Mouse (Mus musculus): ENCODE measurements around the gene Ppp4r1. TPM values are rescaled to one million over a fixed set of nuclear protein-coding genes. Genes with fewer than 3 reads are reported as not detected.

Ppp4r1 gene
- total and polyA plus RNA-seq, 3 experiments = 12.9 to 17.1 (median 13.6) TPM

- in situ Hi-C loops (cut with MboI; ENCODE audit: low pct_ligation_motif_present, low pct_unique_long_range_greater_than_20kb, low sequenced_read_pairs) (no loop called here), dilution Hi-C loops (cut with MboI; ENCODE audit: extremely low pct_ligation_motif_present, extremely low pct_unique_long_range_greater_than_20kb, low sequenced_read_pairs) (no loop called here)
- TF ChIP-seq USF2 (conservative IDR thresholded peaks at IDR 0.05; ENCODE audit: low read depth, low read length) = no peak
- TF ChIP-seq JUND (conservative IDR thresholded peaks at IDR 0.05; ENCODE audit: low read depth, low read length) = no peak
- no peak for TF ChIP-seq HCFC1 (IDR thresholded peaks at IDR 0.05; ENCODE audit: low read depth, low read length)
- TF ChIP-seq JUN (IDR thresholded peaks at IDR 0.05; ENCODE audit: insufficient read depth, low read depth, low read length) = no peak
- TF ChIP-seq ZKSCAN1 (IDR thresholded peaks at IDR 0.05; ENCODE audit: borderline replicate concordance, low read depth, low read length) = no peak
- no peak for TF ChIP-seq NRF1 (IDR thresholded peaks at IDR 0.05; ENCODE audit: low read depth, low read length)
- no peak for TF ChIP-seq TCF12 (IDR thresholded peaks at IDR 0.05; ENCODE audit: low read depth, low read length)
- TF ChIP-seq SIN3A (IDR thresholded peaks at IDR 0.05; ENCODE audit: low read length) = no peak
- TF ChIP-seq SMC3 (IDR thresholded peaks at IDR 0.05; ENCODE audit: low read depth, low read length) = no peak
- TF ChIP-seq NELFE (IDR thresholded peaks at IDR 0.05; ENCODE audit: low read depth, low read length) = no peak
- Histone ChIP-seq H3K27me3 (replicated peaks) (no peaks in the 10 kb centered on the region), H3K4me1 (ENCODE audit: control insufficient read depth in 1 of 2, insufficient read depth in 2 of 2) (peaks cover 5 to 56% of the 10 kb centered on the region in 2 experiments), H3K36me3 (replicated peaks in 1 of 2; ENCODE audit: control insufficient read depth in 1 of 2, insufficient read depth in 1 of 2, low read length in 1 of 2) (peaks cover 6 to 35% of the 10 kb centered on the region in 2 experiments), H3K9ac (ENCODE audit: insufficient read depth, low read depth) (no peak overlapping the region), H3K79me2 (replicated peaks; ENCODE audit: control insufficient read depth, extremely low read depth, insufficient read depth, poor library complexity, severe bottlenecking) (peaks cover 27% of the 10 kb centered on the region), H3K9me3 (replicated peaks; ENCODE audit: low read length) (no peaks in the 10 kb centered on the region), H3K4me2 (ENCODE audit: insufficient read depth, low read depth, poor library complexity, severe bottlenecking) (no peak overlapping the region), H3K4me3 (replicated peaks in 1 of 3; ENCODE audit: low read depth in 2 of 3, low read length in 2 of 3, poor library complexity in 1 of 3) (no peak overlapping the region), H3K27ac (ENCODE audit: insufficient read depth, low read depth) (no peak overlapping the region)
- DNase-seq (ENCODE audit: extremely low read depth) = no peak
Measured at GRCm38 (mm10) chr17:65799353-65799752, 17.0 kb downstream of the Ppp4r1 start.

GRCm38 (mm10) chr17:65800451-65800850 is 18.1 kb downstream of the Ppp4r1 start:
- peaks cover 20% of the 10 kb centered on the region for H3K79me2 ChIP-seq (replicated peaks; ENCODE audit: control insufficient read depth, extremely low read depth, insufficient read depth, poor library complexity, severe bottlenecking)
- in situ Hi-C loops (cut with MboI; ENCODE audit: low pct_ligation_motif_present, low pct_unique_long_range_greater_than_20kb, low sequenced_read_pairs) = no loop called here
- DNase-seq (ENCODE audit: extremely low read depth) = no peak
- H3K36me3 ChIP-seq (replicated peaks in 1 of 2; ENCODE audit: control insufficient read depth in 1 of 2, insufficient read depth in 1 of 2, low read length in 1 of 2) = peaks cover 9 to 28% of the 10 kb centered on the region in 2 experiments
- no peaks in the 10 kb centered on the region for H3K9me3 ChIP-seq (replicated peaks; ENCODE audit: low read length)
- H3K4me3 ChIP-seq (replicated peaks in 1 of 3; ENCODE audit: low read depth in 2 of 3, low read length in 2 of 3, poor library complexity in 1 of 3) = no peak overlapping the region
- no peak overlapping the region for H3K4me2 ChIP-seq (ENCODE audit: insufficient read depth, low read depth, poor library complexity, severe bottlenecking)
- dilution Hi-C loops (cut with MboI; ENCODE audit: extremely low pct_ligation_motif_present, extremely low pct_unique_long_range_greater_than_20kb, low sequenced_read_pairs) = no loop called here
- no peak overlapping the region for H3K9ac ChIP-seq (ENCODE audit: insufficient read depth, low read depth)
- no peak overlapping the region for H3K27ac ChIP-seq (ENCODE audit: insufficient read depth, low read depth)
- H3K27me3 ChIP-seq (replicated peaks) = no peaks in the 10 kb centered on the region
- TF ChIP-seq E2F4 (IDR thresholded peaks at IDR 0.05; ENCODE audit: insufficient replicate concordance, low read depth, low read length) (no peak), POLR2A (IDR thresholded peaks at IDR 0.05; ENCODE audit: low read depth, low read length) (no peak), CTCF (conservative IDR thresholded peaks at IDR 0.05 in 1 of 2, IDR thresholded peaks at IDR 0.05 in 1 of 2; ENCODE audit: low read depth in 2 of 2, low read length in 2 of 2) (no peak), PAX5 (IDR thresholded peaks at IDR 0.05; ENCODE audit: low read length) (no peak)
- peaks cover 3 to 48% of the 10 kb centered on the region in 2 experiments; a peak in 3 of 4 replicates for H3K4me1 ChIP-seq (ENCODE audit: control insufficient read depth in 1 of 2, insufficient read depth in 2 of 2)

GRCm38 (mm10) chr17:65802026-65802425 is 19.7 kb downstream of the Ppp4r1 start:
- Histone ChIP-seq H3K36me3 (replicated peaks in 1 of 2; ENCODE audit: control insufficient read depth in 1 of 2, insufficient read depth in 1 of 2, low read length in 1 of 2) (peaks cover 9 to 37% of the 10 kb centered on the region in 2 experiments), H3K4me3 (replicated peaks in 1 of 3; ENCODE audit: low read depth in 2 of 3, low read length in 2 of 3, poor library complexity in 1 of 3) (no peak overlapping the region), H3K9me3 (replicated peaks; ENCODE audit: low read length) (no peaks in the 10 kb centered on the region), H3K27ac (ENCODE audit: insufficient read depth, low read depth) (no peak overlapping the region), H3K4me2 (ENCODE audit: insufficient read depth, low read depth, poor library complexity, severe bottlenecking) (no peak overlapping the region), H3K4me1 (ENCODE audit: control insufficient read depth in 1 of 2, insufficient read depth in 2 of 2) (peaks cover 3 to 48% of the 10 kb centered on the region in 2 experiments; a peak in 3 of 4 replicates), H3K9ac (ENCODE audit: insufficient read depth, low read depth) (no peak overlapping the region), H3K27me3 (replicated peaks) (no peaks in the 10 kb centered on the region), H3K79me2 (replicated peaks; ENCODE audit: control insufficient read depth, extremely low read depth, insufficient read depth, poor library complexity, severe bottlenecking) (peaks cover 16% of the 10 kb centered on the region)
- no peak for DNase-seq (ENCODE audit: extremely low read depth)
- in situ Hi-C loops (cut with MboI; ENCODE audit: low pct_ligation_motif_present, low pct_unique_long_range_greater_than_20kb, low sequenced_read_pairs) (no loop called here), dilution Hi-C loops (cut with MboI; ENCODE audit: extremely low pct_ligation_motif_present, extremely low pct_unique_long_range_greater_than_20kb, low sequenced_read_pairs) (no loop called here)
- TF ChIP-seq HCFC1 (IDR thresholded peaks at IDR 0.05; ENCODE audit: low read depth, low read length) (no peak), POLR2AphosphoS2 (IDR thresholded peaks at IDR 0.05; ENCODE audit: low read depth, low read length) (no peak), MXI1 (IDR thresholded peaks at IDR 0.05; ENCODE audit: low read depth, low read length) (no peak), JUN (IDR thresholded peaks at IDR 0.05; ENCODE audit: insufficient read depth, low read depth, low read length) (no peak), ZKSCAN1 (IDR thresholded peaks at IDR 0.05; ENCODE audit: borderline replicate concordance, low read depth, low read length) (no peak)
